Mouse (Mus musculus) left cerebral cortex, postnatal 10 days (tissue): ENCODE data around the gene Setd4. TPM values are rescaled to one million over a fixed set of nuclear protein-coding genes. Genes with fewer than 3 reads are reported as not detected.

Experiments
- DNase-seq, 2 experiments: peaks; one replicate each; pipeline ENCODE4 v3.0.0; 2021 to 2022; ENCODE audit warnings: low spot score in 2 of 2, mixed read lengths in 1 of 2; ENCODE audit errors: extremely low spot score in 1 of 2
- intact Hi-C: fragments of 180-260 bp; cut with DNase I; formaldehyde crosslinking; loops from one replicate; pipeline ENCODE4 v1.15.1; 2025
- total RNA-seq, 2 experiments: library from RNA; stranded (reverse); gene quantifications; 2 replicates each; pipeline ENCODE4 v1.2.3; 2021

Gene Setd4
- total RNA-seq, 2 experiments from 2014 or later: 10.8 to 11.0 TPM

DNA sequence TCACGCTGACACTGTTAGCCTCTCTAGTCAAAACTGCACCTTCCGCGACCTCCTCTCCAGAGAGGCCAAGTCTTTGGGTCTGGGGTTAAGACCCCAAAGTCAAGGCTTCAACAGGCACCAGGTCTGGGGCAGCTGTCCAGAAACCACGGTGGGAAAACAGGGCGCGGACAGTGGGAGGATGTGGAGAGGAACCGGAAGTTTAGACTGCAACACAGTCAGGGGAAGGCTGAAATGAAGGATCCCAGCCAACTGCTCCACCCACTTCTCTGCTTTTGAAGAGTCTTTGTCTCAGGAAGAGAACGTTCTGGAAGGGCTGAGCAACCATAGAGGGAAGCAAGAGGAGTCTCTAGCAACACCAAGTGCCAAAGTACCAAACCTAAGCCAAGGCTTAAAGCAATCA is 46.2 kb downstream of the Setd4 start:
- peak in 1 of 2 experiments; percentile 77 for DNase-seq

GRCm38 (mm10) chr16:93552686-93553513 is 51.0 kb downstream of the Setd4 start:
- DNase-seq: no peak
- intact Hi-C loops: no loop called here

More for the DNA sequence above, 46.2 kb downstream of the Setd4 start:
- intact Hi-C loops: no loop called here

GRCm38 (mm10) chr16:93549287-93549686 is 54.6 kb downstream of the Setd4 start:
- DNase-seq: no peak
- intact Hi-C loops: loop anchor here (10.0 kb wide), 2 partner anchors 1024 to 1234 kb away; no protein-coding TSS in a partner anchor

- intact Hi-C loops: loop anchor here (10.0 kb wide), 2 partner anchors 1023 to 1233 kb away; no protein-coding TSS in a partner anchor
- DNase-seq: no peak
These were observed 55.8 kb downstream of the Setd4 start for GRCm38 (mm10) chr16:93548045-93548444.

DNA sequence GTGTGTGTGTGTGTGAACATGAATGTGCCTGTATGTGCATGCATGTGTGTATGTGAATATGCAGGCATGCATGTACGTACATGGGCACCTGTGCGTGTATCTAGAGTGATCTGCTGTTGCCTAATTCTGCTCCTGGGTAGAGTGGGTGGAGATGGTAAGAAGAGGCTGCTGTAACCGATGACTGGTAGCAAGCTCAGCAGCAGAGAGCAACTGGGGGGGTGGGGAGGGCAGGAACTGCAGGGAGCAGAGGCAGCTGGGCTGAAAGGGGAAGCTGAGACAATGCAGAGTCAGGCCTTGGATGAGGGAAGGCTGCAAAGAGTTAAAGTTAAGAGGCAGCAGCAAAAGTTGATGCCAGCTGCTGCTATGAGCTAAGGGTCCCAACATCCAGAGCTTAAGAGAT is 56.7 kb downstream of the Setd4 start:
- DNase-seq: no peak
- intact Hi-C loops: loop anchor here (2.0 to 10.0 kb wide), 3 partner anchors 848 to 1232 kb away; no protein-coding TSS in a partner anchor

- no peak for DNase-seq
- intact Hi-C loops: loop anchor here (2.0 to 10.0 kb wide), 3 partner anchors 848 to 1232 kb away; no protein-coding TSS in a partner anchor
These were observed 57.4 kb downstream of the Setd4 start for GRCm38 (mm10) chr16:93546354-93546965.

DNA sequence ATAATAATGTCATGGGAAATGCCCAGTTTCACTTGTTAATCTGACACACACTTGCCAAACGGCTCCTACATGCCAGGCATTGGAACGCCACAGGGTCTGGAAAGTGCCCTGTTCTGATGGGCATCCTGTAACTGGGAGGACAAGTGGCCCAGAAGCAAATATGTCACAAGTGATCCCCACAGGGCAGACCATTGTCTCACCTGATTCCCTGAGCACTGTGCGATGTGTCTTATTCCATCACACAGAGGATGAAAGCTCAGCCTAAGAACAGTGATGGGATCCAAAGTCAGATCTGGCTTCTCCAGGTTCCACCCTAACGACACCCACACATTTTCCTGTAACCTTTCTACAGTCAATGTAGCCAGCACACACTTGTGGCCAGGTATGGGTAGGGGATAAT is 58.9 kb downstream of the Setd4 start:
- DNase-seq: no peak
- intact Hi-C loops: loop anchor here (5.0 to 10.0 kb wide), 3 partner anchors 88 to 1230 kb away; no protein-coding TSS in a partner anchor

DNA sequence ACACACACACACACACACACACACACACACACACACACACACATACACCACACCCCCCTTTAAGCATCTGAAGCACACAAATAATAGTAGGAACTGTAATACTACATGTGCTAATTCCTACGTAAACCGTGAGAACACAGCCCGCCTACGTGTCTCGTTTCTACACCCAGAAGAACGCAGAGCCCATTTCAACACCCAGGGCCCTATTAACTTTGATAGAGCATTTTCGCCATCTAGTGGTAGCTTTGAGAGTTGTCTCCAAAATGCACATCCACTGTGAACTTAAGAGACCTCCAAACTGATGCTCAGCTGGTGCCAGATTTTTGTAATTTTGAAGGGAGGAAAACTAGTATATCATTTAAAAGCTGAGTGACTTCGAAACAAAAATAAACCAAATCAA is 60.2 kb downstream of the Setd4 start:
- intact Hi-C loops: loop anchor here (5.0 to 10.0 kb wide), 3 partner anchors 86 to 1229 kb away; no protein-coding TSS in a partner anchor

DNA sequence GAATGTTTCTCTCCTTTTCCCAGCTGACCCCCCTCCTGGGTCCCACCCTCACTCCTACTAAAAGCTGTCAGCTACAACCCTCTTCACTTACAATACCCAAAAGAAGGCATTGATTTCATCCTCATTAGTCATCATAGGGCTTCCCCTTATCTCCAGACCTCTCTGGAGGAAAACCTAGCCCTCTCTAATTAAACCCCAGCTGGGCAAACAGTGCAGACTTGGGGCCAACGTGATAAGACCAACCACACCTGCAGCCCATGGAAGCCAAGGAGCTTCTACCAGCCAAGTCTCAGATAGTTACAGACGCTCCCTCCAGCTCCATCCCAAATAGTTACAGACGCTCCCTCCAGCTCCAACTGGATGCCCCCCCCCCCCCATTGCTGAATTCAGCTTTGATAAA is 64.0 kb downstream of the Setd4 start:
- no peak for DNase-seq
- intact Hi-C loops: loop anchor here (5.0 to 10.0 kb wide), 3 partner anchors 83 to 1225 kb away; no protein-coding TSS in a partner anchor

More for the DNA sequence above, 60.2 kb downstream of the Setd4 start:
- DNase-seq: peak; percentile 54 to 81

- no peak for DNase-seq
- intact Hi-C loops: no loop called here
These were observed 68.6 kb downstream of the Setd4 start for GRCm38 (mm10) chr16:93535151-93535853.

Other genes with a start within 250 kb of the Setd4 start
- 10 to 100 TPM; 61.2 to 63.3 TPM for gene Cbr1, start 1.8 kb upstream of the Setd4 start, total RNA-seq
- gene Gm5678, start 24.0 kb upstream of the Setd4 start, total RNA-seq: 1 to 10 TPM; 1.9 to 2.5 TPM
- gene Cbr3, start 79.2 kb upstream of the Setd4 start, total RNA-seq: 1 to 10 TPM; 9.5 to 9.6 TPM
- gene Dop1b, start 107.8 kb upstream of the Setd4 start, total RNA-seq: 10 to 100 TPM; 90.0 to 99.6 TPM
- gene Morc3, start 228.1 kb upstream of the Setd4 start, total RNA-seq: 10 to 100 TPM; 26.8 to 35.6 TPM